9 mouse cellular contexts compared by ENCODE assay signal in genomic region chr10:51235586-51236575, GRCm38 (mm10).
DNase-seq lines count a peak whose midpoint lies in the region; ATAC-seq lines count a peak whose summit lies in the region.
"Had no signal": no experiment of that assay in that cellular context is flagged by ENCODE, and none has a peak within 500 bp of the region (broad histone marks: within the 10 kb centered on the region; RNA-seq: fewer than 3 reads in every experiment).

No protein-coding gene starts in this region.

- H3K9ac ChIP-seq in hindbrain, embryonic 14.5 days, result no peak overlapping the region
- H3K9ac ChIP-seq: liver, postnatal 0 days had no signal

- no peak overlapping the region for H3K27ac ChIP-seq in hindbrain, embryonic 14.5 days
- H3K27ac ChIP-seq: gastrocnemius, adult 2 months had no signal

- H3K4me2 ChIP-seq in hindbrain, embryonic 14.5 days (replicated peaks), result no peak overlapping the region

- 0 out of 2 replicates have a peak, but pooled peaks cover 6% of the 10 kb centered on the region for H3K4me1 ChIP-seq in hindbrain, embryonic 14.5 days (replicated peaks; ENCODE audit: control insufficient read depth, insufficient read depth, low read length)

- no peaks in the 10 kb centered on the region for H3K27me3 ChIP-seq in hindbrain, embryonic 14.5 days (ENCODE audit: control insufficient read depth, insufficient read depth, low read length)

- DNase-seq in Muller cell, postnatal 12 days (ENCODE audit: inconsistent ontology term), result peak; percentile 21
- DNase-seq in embryo, embryonic 9.5 days (ENCODE audit: extremely low spot score), result peak; percentile 58
- peak; percentile 25 for DNase-seq in hindbrain, embryonic 14.5 days (ENCODE audit: low spot score)
- DNase-seq in mesoderm, embryonic 11.5 days (ENCODE audit: low read depth, low spot score), result peak; percentile 65
- DNase-seq in frontal cortex, postnatal 14 days (ENCODE audit: low spot score in 2 of 2), result no peak
- no peak for DNase-seq in lung, postnatal 14 days
- DNase-seq in ovary, postnatal 10 days (ENCODE audit: low spot score), result no peak
- DNase-seq: gastrocnemius, adult 2 months; liver, postnatal 0 days had no signal

- WGBS in hindbrain, embryonic 14.5 days, result 27% methylated on average over 10 of the region's 10 CpGs

- no peak overlapping the region for H3K4me3 ChIP-seq in hindbrain, embryonic 14.5 days (replicated peaks; ENCODE audit: low read length)
- H3K4me3 ChIP-seq: gastrocnemius, adult 2 months had no signal

- ATAC-seq in hindbrain, embryonic 14.5 days (ENCODE audit: low FRiP score), result peak; percentile 81
- ATAC-seq: liver, postnatal 0 days had no signal

- H3K36me3 ChIP-seq in hindbrain, embryonic 14.5 days (replicated peaks; ENCODE audit: control insufficient read depth, insufficient read depth), result no peaks in the 10 kb centered on the region

- H3K9me3 ChIP-seq in hindbrain, embryonic 14.5 days (ENCODE audit: control insufficient read depth, low read length), result no peaks in the 10 kb centered on the region

Comparison
In these comparisons a context has a peak if more than half of its experiments do, and no peak if none do; other contexts are left out.
1. DNase-seq: peak in Muller cell, postnatal 12 days (single experiment), embryo, embryonic 9.5 days (single experiment), hindbrain, embryonic 14.5 days (single experiment) and mesoderm, embryonic 11.5 days (single experiment); none in frontal cortex, postnatal 14 days (0 of 2), lung, postnatal 14 days (single experiment) and ovary, postnatal 10 days (single experiment).